Mouse (Mus musculus) CH12.LX (cell line): ENCODE measurements around the gene Xrra1.

ENCODE experiments used
- CTCF ChIP-seq, 2 experiments: IDR thresholded peaks in 1 of 2; conservative IDR thresholded peaks in 1 of 2; 2 replicates each; pipeline ENCODE4 v1.5.1; 2011 to 2012; ENCODE audit warnings: low read depth in 2 of 2, low read length in 2 of 2, improper control_type of control experiment in 1 of 2, inconsistent platforms in 1 of 2, mild to moderate bottlenecking in 1 of 2, moderate library complexity in 1 of 2
- EP300 ChIP-seq: IDR thresholded peaks from 2 replicates; pipeline ENCODE4 v1.6.1; 2011; ENCODE audit warnings: low read length, improper control_type of control experiment
- JUND ChIP-seq: conservative IDR thresholded peaks from 2 replicates; pipeline ENCODE4 v1.6.1; 2011; ENCODE audit warnings: low read depth, low read length, improper control_type of control experiment
- MAFK ChIP-seq: IDR thresholded peaks from 2 replicates; pipeline ENCODE4 v1.6.1; 2011; ENCODE audit warnings: low read length, improper control_type of control experiment; ENCODE audit not compliant: insufficient replicate concordance
- NRF1 ChIP-seq: IDR thresholded peaks from 2 replicates; pipeline ENCODE4 v1.6.1; 2014; ENCODE audit warnings: low read depth, mild to moderate bottlenecking, inconsistent platforms, low read length, improper control_type of control experiment, moderate library complexity
- POLR2A ChIP-seq: IDR thresholded peaks from 2 replicates; pipeline ENCODE4 v1.6.1; 2011; ENCODE audit warnings: low read depth, mild to moderate bottlenecking, improper control_type of control experiment, low read length
- TCF12 ChIP-seq: IDR thresholded peaks from 2 replicates; pipeline ENCODE4 v1.6.1; 2014; ENCODE audit warnings: low read depth, mild to moderate bottlenecking, inconsistent platforms, low read length, improper control_type of control experiment
- ZC3H11A ChIP-seq: IDR thresholded peaks from 2 replicates; pipeline ENCODE4 v1.6.1; 2012; ENCODE audit warnings: low read depth, mild to moderate bottlenecking, inconsistent platforms, low read length, improper control_type of control experiment
- ZNF384 ChIP-seq: IDR thresholded peaks from 2 replicates; pipeline ENCODE4 v1.6.1; 2012; ENCODE audit warnings: low read depth, low read length, improper control_type of control experiment, inconsistent platforms

GRCm38 (mm10) chr7:99853350-99853749 is 5.6 kb upstream of the Xrra1 start:
- no peak for TF ChIP-seq POLR2A
- no peak for TF ChIP-seq MAFK
- no peak for TF ChIP-seq JUND
- no peak for TF ChIP-seq ZNF384
- no peak for TF ChIP-seq EP300
- TF ChIP-seq TCF12 = no peak
- TF ChIP-seq NRF1 = no peak
- TF ChIP-seq ZC3H11A = no peak
- peak in 1 of 2 experiments; percentile 35; a peak in 1 of 4 replicates for TF ChIP-seq CTCF (conservative IDR thresholded peaks at IDR 0.05 in 1 of 2, IDR thresholded peaks at IDR 0.05 in 1 of 2; ENCODE audit: low read depth in 2 of 2, low read length in 2 of 2)
